Mouse (Mus musculus) lung, embryonic 15.5 days (tissue): ENCODE measurements around the gene Cks2. TPM values are rescaled to one million over a fixed set of nuclear protein-coding genes. Genes with fewer than 3 reads are reported as not detected.
A peak's percentile ranks its signal among the peaks of the same experiment; 100 is the strongest.
"Not testable (repeated sequence)": the region's sequence is repeated elsewhere in the genome, so short reads cannot be mapped to it uniquely, and the experiment has no call there.

ENCODE experiments used
- ATAC-seq: fragments of 200-750 bp; cut with Nextera tagmentation; 2 replicates; pipeline ENCODE4 v1.8.0; 2017; ENCODE audit warnings: moderate number of reproducible peaks, borderline replicate concordance; ENCODE audit not compliant: low FRiP score, low TSS enrichment; ENCODE audit errors: extremely low read depth
- H3K27ac ChIP-seq: fragments of 300-500 bp; sonication (generic); 2 replicates; pipeline ENCODE4 v1.5.1; 2015; ENCODE audit warnings: moderate library complexity, mild to moderate bottlenecking, inconsistent platforms
- H3K27me3 ChIP-seq: fragments of 300-500 bp; sonication (generic); 2 replicates; pipeline ENCODE4 v1.6.1; 2015; ENCODE audit warnings: inconsistent platforms
- H3K36me3 ChIP-seq: fragments of 300-500 bp; sonication (generic); 2 replicates; pipeline ENCODE4 v1.6.1; 2015; ENCODE audit warnings: inconsistent platforms
- H3K4me1 ChIP-seq: fragments of 300-500 bp; sonication (generic); 2 replicates; pipeline ENCODE4 v1.6.1; 2015; ENCODE audit warnings: inconsistent platforms
- H3K4me2 ChIP-seq: fragments of 300-500 bp; sonication (generic); 2 replicates; pipeline ENCODE4 v1.6.1; 2015; ENCODE audit warnings: inconsistent platforms, mild to moderate bottlenecking, moderate library complexity
- H3K4me3 ChIP-seq: fragments of 300-500 bp; sonication (generic); 2 replicates; pipeline ENCODE4 v1.5.1; 2015; ENCODE audit warnings: mild to moderate bottlenecking, inconsistent platforms
- H3K9ac ChIP-seq: fragments of 300-500 bp; sonication (generic); 2 replicates; pipeline ENCODE4 v1.6.1; 2015; ENCODE audit warnings: inconsistent platforms
- H3K9me3 ChIP-seq: fragments of 300-500 bp; sonication (generic); 2 replicates; pipeline ENCODE4 v1.6.1; 2016; ENCODE audit warnings: inconsistent platforms
- WGBS: fragments of 180-500 bp; shearing (Covaris S2); methylation state at CpG from one replicate; pipeline ENCODE4 v1.1.7; 2015; 5-methylcytosine and 5-hydroxymethylcytosine counted together
- polyA plus RNA-seq: library from polyadenylated mRNA; unstranded; fragments of >200 nt; fragmentation: Nextera tagmentation; extraction: Ambion mirVana; gene quantifications from 2 replicates; pipeline ENCODE4 v1.2.1, GENCODE M21; 2015

Gene Cks2
- polyA plus RNA-seq, 1 experiment from 2014 or later, result 341 TPM

GRCm38 (mm10) chr13:51658094-51658493 is 13.1 kb downstream of the Cks2 start:
- 95% methylated on average over 3 of the region's 3 CpGs for WGBS
- Histone ChIP-seq H3K4me3 (no peak overlapping the region), H3K4me2 (no peak overlapping the region), H3K36me3 (peaks cover 93% of the 10 kb centered on the region), H3K27ac (no peak overlapping the region), H3K9me3 (no peaks in the 10 kb centered on the region), H3K27me3 (no peaks in the 10 kb centered on the region), H3K9ac (no peak overlapping the region), H3K4me1 (no peaks in the 10 kb centered on the region)
- ATAC-seq, result no peak

- Histone ChIP-seq H3K27me3 (no peaks in the 10 kb centered on the region), H3K9me3 (no peaks in the 10 kb centered on the region), H3K4me1 (no peaks in the 10 kb centered on the region), H3K36me3 (peaks cover 92% of the 10 kb centered on the region), H3K4me2 (no peak overlapping the region), H3K9ac (no peak overlapping the region), H3K27ac (no peak overlapping the region), H3K4me3 (no peak overlapping the region)
- no peak for ATAC-seq
- WGBS, result 96% methylated on average over 7 of the region's 7 CpGs
Observed at GRCm38 (mm10) chr13:51659573-51659972, 14.5 kb downstream of the Cks2 start.

GRCm38 (mm10) chr13:51663561-51663960 is 18.5 kb downstream of the Cks2 start:
- WGBS, result 93% methylated on average over 2 of the region's 2 CpGs
- H3K9ac ChIP-seq, result no peak overlapping the region
- no peaks in the 10 kb centered on the region for H3K27me3 ChIP-seq
- peaks cover 87% of the 10 kb centered on the region for H3K36me3 ChIP-seq
- no peaks in the 10 kb centered on the region for H3K4me1 ChIP-seq
- H3K4me2 ChIP-seq, result no peak overlapping the region
- no peak for ATAC-seq
- no peaks in the 10 kb centered on the region for H3K9me3 ChIP-seq
- H3K4me3 ChIP-seq, result no peak overlapping the region
- H3K27ac ChIP-seq, result no peak overlapping the region

GRCm38 (mm10) chr13:51668195-51668594 is 23.2 kb downstream of the Cks2 start:
- not testable (repeated sequence) for H3K4me3 ChIP-seq, ATAC-seq, H3K9me3 ChIP-seq, H3K9ac ChIP-seq, H3K4me1 ChIP-seq, H3K27ac ChIP-seq, H3K4me2 ChIP-seq, H3K27me3 ChIP-seq
- peaks cover 74% of the 10 kb centered on the region for H3K36me3 ChIP-seq
- 88% methylated on average over 12 of the region's 12 CpGs for WGBS

- H3K27ac ChIP-seq, result no peak overlapping the region
- 56% methylated on average over 4 of the region's 4 CpGs for WGBS
- no peaks in the 10 kb centered on the region for H3K9me3 ChIP-seq
- no peaks in the 10 kb centered on the region for H3K27me3 ChIP-seq
- no peak overlapping the region for H3K4me2 ChIP-seq
- H3K4me1 ChIP-seq, result no peaks in the 10 kb centered on the region
- 0 out of 2 replicates have a peak, but pooled peaks have one; percentile 46 for ATAC-seq
- no peak overlapping the region for H3K9ac ChIP-seq
- no peak overlapping the region for H3K4me3 ChIP-seq
- peaks cover 85% of the 10 kb centered on the region for H3K36me3 ChIP-seq
Observed at GRCm38 (mm10) chr13:51676641-51677040, 31.6 kb downstream of the Cks2 start.

- H3K4me1 ChIP-seq, result no peaks in the 10 kb centered on the region
- no peak for ATAC-seq
- WGBS, result 89% methylated on average over 12 of the region's 12 CpGs
- no peak overlapping the region for H3K4me3 ChIP-seq
- peaks cover 86% of the 10 kb centered on the region for H3K36me3 ChIP-seq
- no peak overlapping the region for H3K4me2 ChIP-seq
- no peaks in the 10 kb centered on the region for H3K9me3 ChIP-seq
- no peak overlapping the region for H3K27ac ChIP-seq
- no peak overlapping the region for H3K9ac ChIP-seq
- H3K27me3 ChIP-seq, result no peaks in the 10 kb centered on the region
Observed at GRCm38 (mm10) chr13:51677041-51677440, 32.0 kb downstream of the Cks2 start.

GRCm38 (mm10) chr13:51677630-51678185 is 32.7 kb downstream of the Cks2 start:
- Histone ChIP-seq H3K4me2 (no peak overlapping the region), H3K9me3 (no peaks in the 10 kb centered on the region), H3K27ac (no peak overlapping the region), H3K27me3 (no peaks in the 10 kb centered on the region), H3K4me1 (no peaks in the 10 kb centered on the region), H3K36me3 (peaks cover 92% of the 10 kb centered on the region), H3K9ac (no peak overlapping the region), H3K4me3 (no peak overlapping the region)
- WGBS, result 85% methylated on average over 7 of the region's 7 CpGs
- no peak for ATAC-seq

GRCm38 (mm10) chr13:51678687-51679086 is 33.7 kb downstream of the Cks2 start:
- Histone ChIP-seq H3K9me3 (no peaks in the 10 kb centered on the region), H3K27ac (no peak overlapping the region), H3K4me2 (no peak overlapping the region), H3K27me3 (no peaks in the 10 kb centered on the region), H3K36me3 (peaks cover 94% of the 10 kb centered on the region), H3K9ac (no peak overlapping the region), H3K4me1 (no peaks in the 10 kb centered on the region), H3K4me3 (no peak overlapping the region)
- WGBS, result 86% methylated on average over 6 of the region's 6 CpGs
- ATAC-seq, result no peak

GRCm38 (mm10) chr13:51679332-51679731 is 34.3 kb downstream of the Cks2 start:
- 83% methylated on average over 4 of the region's 4 CpGs for WGBS
- Histone ChIP-seq H3K36me3 (peaks cover 92% of the 10 kb centered on the region), H3K9ac (no peak overlapping the region), H3K4me3 (no peak overlapping the region), H3K4me2 (no peak overlapping the region), H3K27me3 (no peaks in the 10 kb centered on the region), H3K27ac (no peak overlapping the region), H3K9me3 (no peaks in the 10 kb centered on the region), H3K4me1 (no peaks in the 10 kb centered on the region)
- no peak for ATAC-seq

- Histone ChIP-seq H3K27me3 (no peaks in the 10 kb centered on the region), H3K36me3 (peaks cover 93% of the 10 kb centered on the region), H3K27ac (no peak overlapping the region), H3K9me3 (no peaks in the 10 kb centered on the region), H3K9ac (no peak overlapping the region), H3K4me3 (no peak overlapping the region), H3K4me1 (no peaks in the 10 kb centered on the region), H3K4me2 (no peak overlapping the region)
- WGBS, result 79% methylated on average over 5 of the region's 5 CpGs
- no peak for ATAC-seq
Observed at GRCm38 (mm10) chr13:51681076-51681475, 36.0 kb downstream of the Cks2 start.

- Histone ChIP-seq H3K27ac (no peak overlapping the region), H3K9me3 (no peaks in the 10 kb centered on the region), H3K4me1 (no peaks in the 10 kb centered on the region), H3K4me2 (no peak overlapping the region), H3K4me3 (no peak overlapping the region), H3K27me3 (no peaks in the 10 kb centered on the region), H3K36me3 (peaks cover 93% of the 10 kb centered on the region), H3K9ac (no peak overlapping the region)
- ATAC-seq, result no peak
- 90% methylated on average over 8 of the region's 8 CpGs for WGBS
Observed at GRCm38 (mm10) chr13:51681634-51682033, 36.6 kb downstream of the Cks2 start.

GRCm38 (mm10) chr13:51685290-51685966 is 40.4 kb downstream of the Cks2 start:
- Histone ChIP-seq H3K27me3 (no peaks in the 10 kb centered on the region), H3K4me3 (no peak overlapping the region), H3K9me3 (no peaks in the 10 kb centered on the region), H3K9ac (no peak overlapping the region), H3K36me3 (peaks cover 73% of the 10 kb centered on the region), H3K4me2 (no peak overlapping the region), H3K27ac (no peak overlapping the region), H3K4me1 (no peaks in the 10 kb centered on the region)
- ATAC-seq, result no peak
- 91% methylated on average over 7 of the region's 7 CpGs for WGBS
